Mouse (Mus musculus): ENCODE results near the gene Rapgef6. TPM values are rescaled to one million over a fixed set of nuclear protein-coding genes. Genes with fewer than 3 reads are reported as not detected.

Gene Rapgef6
- total RNA-seq, 2 experiments from 2014 or later = 36.9 to 37.8 TPM

DNA sequence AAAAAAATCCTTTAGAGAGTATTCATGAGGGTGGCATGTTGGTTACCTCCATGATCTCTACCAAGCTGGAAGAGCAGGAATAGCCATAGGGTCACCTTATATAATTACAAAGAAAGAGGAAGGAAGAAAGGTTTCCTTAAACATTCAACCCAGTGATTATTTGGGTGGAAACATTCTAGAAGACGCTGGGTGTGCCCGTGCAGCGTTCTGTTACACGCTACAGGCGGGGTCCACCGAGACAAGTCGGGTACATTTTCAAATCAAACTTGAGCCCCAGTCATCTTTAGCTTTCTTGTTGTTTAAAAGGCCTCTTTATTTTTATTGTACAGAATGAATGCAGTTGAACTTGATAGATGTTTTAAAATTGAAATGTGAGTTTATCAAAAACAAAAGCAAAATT is 176.0 kb downstream of the Rapgef6 start:
- DNase-seq (ENCODE audit: extremely low spot score in 1 of 2, low spot score in 2 of 2) = no peak
- no peak for TF ChIP-seq CTCF (IDR thresholded peaks at IDR 0.05)
- Histone ChIP-seq H3K4me3 (no peak overlapping the region), H3K27ac (no peak overlapping the region)
- intact Hi-C loops (cut with DNase I) = no loop called here

GRCm38 (mm10) chr11:54699972-54700371 is 177.3 kb downstream of the Rapgef6 start:
- Histone ChIP-seq H3K27ac (no peak overlapping the region), H3K4me3 (no peak overlapping the region)
- intact Hi-C loops (cut with DNase I) = loop anchor here (5.0 kb wide), 2 partner anchors 87 to 227 kb away; partner anchors contain the start of gene Cdc42se2
- TF ChIP-seq CTCF (IDR thresholded peaks at IDR 0.05) = no peak
- DNase-seq (ENCODE audit: extremely low spot score in 1 of 2, low spot score in 2 of 2) = no peak

DNA sequence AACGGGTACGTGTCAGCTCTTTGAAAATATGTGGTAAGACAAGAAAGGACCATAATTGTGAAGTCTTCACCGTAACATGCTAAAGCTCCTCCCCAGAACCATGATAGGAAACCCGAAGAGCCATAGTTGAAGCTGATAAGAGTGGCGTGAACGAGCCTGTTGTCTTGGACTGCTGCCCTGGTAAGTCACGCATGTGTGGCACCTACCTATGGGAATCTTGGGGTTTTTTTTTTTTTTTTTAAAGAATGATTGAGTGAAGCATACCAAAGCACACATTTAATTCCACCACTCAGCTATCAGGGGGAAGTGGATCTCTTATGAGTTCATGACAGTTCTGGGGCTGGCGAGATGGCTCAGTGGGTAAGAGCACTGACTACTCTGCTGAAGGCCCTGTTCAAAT is 179.2 kb downstream of the Rapgef6 start:
- no peak for DNase-seq (ENCODE audit: extremely low spot score in 1 of 2, low spot score in 2 of 2)
- H3K27ac ChIP-seq = no peak overlapping the region
- intact Hi-C loops (cut with DNase I) = loop anchor here (5.0 kb wide), 2 partner anchors 85 to 225 kb away; partner anchors contain the start of gene Cdc42se2
- TF ChIP-seq CTCF (IDR thresholded peaks at IDR 0.05) = no peak
- H3K4me3 ChIP-seq = no peak overlapping the region

DNA sequence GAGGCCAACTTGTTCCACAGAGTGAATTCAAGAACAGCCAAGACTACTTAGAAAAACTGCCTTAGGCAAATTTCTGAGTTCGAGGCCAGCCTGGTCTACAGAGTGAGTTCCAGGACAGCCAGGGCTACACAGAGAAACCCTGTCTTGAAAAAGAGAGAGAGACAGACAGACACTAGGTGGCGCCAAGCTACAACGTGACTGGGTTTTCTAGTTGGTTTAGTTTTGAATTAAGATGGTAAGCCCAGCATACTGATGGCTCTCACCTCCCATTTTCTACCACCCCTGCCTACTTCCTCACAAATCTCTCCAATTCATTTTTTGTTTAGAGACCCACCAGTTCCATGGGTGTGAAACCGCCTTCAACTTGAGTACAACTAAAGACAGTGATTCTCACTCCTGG is 180.7 kb downstream of the Rapgef6 start:
- no peak overlapping the region for H3K4me3 ChIP-seq
- H3K27ac ChIP-seq = no peak overlapping the region
- peak; percentile 63 to 73 for DNase-seq (ENCODE audit: extremely low spot score in 1 of 2, low spot score in 2 of 2)
- TF ChIP-seq CTCF (IDR thresholded peaks at IDR 0.05) = peak; percentile 79
- intact Hi-C loops (cut with DNase I) = loop anchor here (1.0 to 5.0 kb wide), 3 partner anchors 84 to 224 kb away; partner anchors contain the start of genes Cdc42se2 and Lyrm7

GRCm38 (mm10) chr11:54708153-54708552 is 185.5 kb downstream of the Rapgef6 start:
- intact Hi-C loops (cut with DNase I) = no loop called here
- Histone ChIP-seq H3K27ac (no peak overlapping the region), H3K4me3 (no peak overlapping the region)
- no peak for TF ChIP-seq CTCF (IDR thresholded peaks at IDR 0.05)
- DNase-seq (ENCODE audit: extremely low spot score in 1 of 2, low spot score in 2 of 2) = no peak

DNA sequence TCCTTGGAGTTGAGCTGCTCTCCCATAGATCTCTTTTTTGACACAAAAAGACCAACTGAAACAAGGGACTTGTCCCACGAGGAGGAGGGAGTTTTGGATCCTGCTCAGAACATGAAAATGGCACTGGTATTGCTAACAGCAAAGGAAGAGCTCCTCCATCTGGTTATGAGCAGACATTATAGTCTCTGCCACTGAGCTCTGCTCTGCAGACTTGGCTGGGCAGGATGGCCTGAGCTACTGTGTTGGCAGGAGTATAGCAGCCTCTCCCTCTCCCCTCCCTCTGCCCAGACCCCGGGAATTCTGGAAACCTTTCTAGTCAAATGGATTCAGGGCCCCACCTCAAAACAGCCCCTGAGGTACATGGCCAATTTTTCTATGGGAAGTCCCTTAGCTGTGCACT is 187.0 kb downstream of the Rapgef6 start:
- intact Hi-C loops (cut with DNase I) = no loop called here
- Histone ChIP-seq H3K4me3 (no peak overlapping the region), H3K27ac (no peak overlapping the region)
- DNase-seq (ENCODE audit: extremely low spot score in 1 of 2, low spot score in 2 of 2) = no peak
- TF ChIP-seq CTCF (IDR thresholded peaks at IDR 0.05) = peak; percentile 32

DNA sequence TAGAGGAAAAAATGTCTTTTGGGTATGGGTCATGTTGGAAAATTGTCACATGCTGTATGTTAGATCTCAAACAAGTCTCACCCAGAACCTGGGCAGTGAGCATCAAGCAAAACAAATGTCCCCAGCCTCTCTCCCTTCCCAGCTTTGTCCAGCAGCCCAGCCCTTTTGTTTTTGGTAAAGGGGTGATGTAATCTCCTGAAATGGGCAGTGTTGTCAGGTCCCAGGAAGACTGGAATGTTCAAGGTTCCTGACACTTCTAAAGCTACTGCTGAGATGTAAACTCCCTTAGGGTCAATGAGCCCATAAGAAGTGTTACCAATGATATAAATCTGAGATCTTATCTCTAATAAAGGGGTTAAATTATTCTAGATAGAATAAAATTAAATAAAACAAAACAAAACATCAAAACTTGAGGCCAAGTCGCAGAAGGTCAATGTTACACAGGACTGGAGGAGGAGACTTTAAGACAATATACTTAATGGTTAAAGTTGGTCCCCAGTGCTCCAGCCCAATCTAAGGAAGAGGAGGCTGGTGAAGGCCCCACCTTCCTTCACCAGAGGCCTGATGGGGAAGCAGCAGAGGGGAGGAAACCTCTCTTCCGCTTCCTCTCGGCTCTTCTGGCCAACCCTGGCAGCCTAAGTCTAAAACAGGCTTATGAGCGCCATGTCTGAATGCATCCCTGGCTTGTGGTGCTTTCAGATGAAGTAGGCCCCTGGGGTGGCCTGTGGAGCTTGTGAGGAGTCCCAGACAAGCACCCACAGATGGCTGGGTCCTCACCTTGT is 188.1 kb downstream of the Rapgef6 start:
- no peak for TF ChIP-seq CTCF (IDR thresholded peaks at IDR 0.05)
- no peak overlapping the region for H3K27ac ChIP-seq
- H3K4me3 ChIP-seq = no peak overlapping the region
- intact Hi-C loops (cut with DNase I) = no loop called here
- DNase-seq (ENCODE audit: extremely low spot score in 1 of 2, low spot score in 2 of 2) = no peak

- Histone ChIP-seq H3K27ac (no peak overlapping the region), H3K4me3 (no peak overlapping the region)
- intact Hi-C loops (cut with DNase I) = no loop called here
- no peak for DNase-seq (ENCODE audit: extremely low spot score in 1 of 2, low spot score in 2 of 2)
- TF ChIP-seq CTCF (IDR thresholded peaks at IDR 0.05) = no peak
Observed at GRCm38 (mm10) chr11:54712849-54713248, 190.2 kb downstream of the Rapgef6 start.

DNA sequence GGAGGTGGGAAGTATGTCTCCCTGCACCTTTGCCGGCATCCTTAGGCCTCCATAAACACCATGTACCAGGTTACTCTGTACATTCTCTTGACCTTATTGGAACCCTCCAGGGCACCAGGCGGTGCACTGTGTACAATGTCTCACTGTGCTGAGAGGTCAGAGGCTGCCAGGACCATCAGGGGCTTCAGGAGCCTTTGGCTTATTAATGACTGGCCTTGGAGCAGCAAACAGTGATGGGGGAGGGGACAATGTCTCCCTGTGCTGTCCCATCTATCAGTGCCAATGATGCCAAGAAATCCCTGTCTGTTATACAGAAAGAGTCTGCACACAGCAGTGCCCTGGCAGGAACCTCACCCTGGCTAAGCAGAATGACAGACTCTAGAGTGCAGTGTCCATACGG is 195.2 kb downstream of the Rapgef6 start:
- intact Hi-C loops (cut with DNase I) = no loop called here
- DNase-seq (ENCODE audit: extremely low spot score in 1 of 2, low spot score in 2 of 2) = no peak
- Histone ChIP-seq H3K4me3 (no peak overlapping the region), H3K27ac (no peak overlapping the region)
- TF ChIP-seq CTCF (IDR thresholded peaks at IDR 0.05) = no peak

- Histone ChIP-seq H3K27ac (no peak overlapping the region), H3K4me3 (no peak overlapping the region)
- intact Hi-C loops (cut with DNase I) = no loop called here
- no peak for TF ChIP-seq CTCF (IDR thresholded peaks at IDR 0.05)
- DNase-seq (ENCODE audit: extremely low spot score in 1 of 2, low spot score in 2 of 2) = no peak
Observed at GRCm38 (mm10) chr11:54718601-54719000, 196.0 kb downstream of the Rapgef6 start.

DNA sequence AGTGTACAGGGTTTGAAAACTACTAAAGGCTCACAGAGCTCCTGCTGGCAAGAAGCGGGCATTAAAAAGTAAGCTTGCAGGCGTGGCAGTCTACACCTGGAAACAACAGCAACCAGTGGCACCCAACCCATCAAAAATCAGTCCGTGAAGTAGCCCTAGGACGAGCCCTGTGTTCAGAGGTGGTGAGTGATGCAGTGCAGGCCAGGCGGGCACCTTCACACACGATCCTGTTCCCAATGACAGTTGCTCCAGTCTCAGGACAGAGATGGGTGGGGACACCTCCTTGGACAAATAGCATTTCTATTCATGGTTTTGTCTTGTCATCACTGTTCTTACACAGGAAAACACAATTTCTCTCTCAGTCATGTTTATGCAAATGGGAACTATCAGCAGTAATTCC is 199.4 kb downstream of the Rapgef6 start:
- intact Hi-C loops (cut with DNase I) = no loop called here
- no peak for DNase-seq (ENCODE audit: extremely low spot score in 1 of 2, low spot score in 2 of 2)
- Histone ChIP-seq H3K27ac (no peak overlapping the region), H3K4me3 (no peak overlapping the region)
- TF ChIP-seq CTCF (IDR thresholded peaks at IDR 0.05) = no peak

- no peak for DNase-seq (ENCODE audit: extremely low spot score in 1 of 2, low spot score in 2 of 2)
- Histone ChIP-seq H3K27ac (peak overlapping the region; percentile 13; the same call in 1 of the 2 replicates), H3K4me3 (no peak overlapping the region)
- intact Hi-C loops (cut with DNase I) = no loop called here
- no peak for TF ChIP-seq CTCF (IDR thresholded peaks at IDR 0.05)
Observed at GRCm38 (mm10) chr11:54724353-54725034, 201.8 kb downstream of the Rapgef6 start.
